Comparison of ENCODE assay signal across 8 mouse cellular contexts in the genomic region with DNA sequence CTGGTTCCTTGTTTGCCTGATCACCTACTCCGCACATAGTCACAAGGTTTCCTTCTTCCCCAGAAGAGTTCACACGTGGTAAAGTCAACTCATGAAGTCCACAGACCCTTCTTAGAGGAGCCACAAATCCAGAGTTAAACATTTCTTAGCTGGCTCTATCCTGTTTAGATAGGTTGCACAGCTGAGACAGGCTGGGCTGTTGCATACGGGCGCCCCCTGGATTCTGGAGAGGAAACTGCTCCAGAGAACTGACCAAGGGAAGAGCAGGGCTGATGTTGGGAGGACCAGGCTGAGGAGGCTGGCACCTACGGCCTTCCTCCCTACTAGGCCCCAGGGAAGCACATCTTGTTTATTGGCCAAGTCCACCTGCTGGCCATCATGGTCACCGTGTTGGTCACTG.
A peak's percentile ranks its signal among the peaks of the same experiment; 100 is the strongest.
DNase-seq lines count a peak whose midpoint lies in the region; ATAC-seq and TF ChIP-seq lines count a peak whose summit lies in the region.

No protein-coding gene starts in this region.

- H3K9me3 ChIP-seq in ES-Bruce4 (replicated peaks; ENCODE audit: control insufficient read depth, insufficient read depth, low read length, poor library complexity, severe bottlenecking): no peaks in the 10 kb centered on the region
- H3K9me3 ChIP-seq in heart, embryonic 15.5 days (replicated peaks): no peaks in the 10 kb centered on the region
- H3K9me3 ChIP-seq in liver, embryonic 15.5 days (replicated peaks): no peaks in the 10 kb centered on the region

- no peak overlapping the region for H3K4me3 ChIP-seq in ES-Bruce4 (ENCODE audit: low read depth, low read length)
- H3K4me3 ChIP-seq in heart, embryonic 15.5 days: no peak overlapping the region
- H3K4me3 ChIP-seq in liver, embryonic 15.5 days (replicated peaks): no peak overlapping the region

- H3K27me3 ChIP-seq in ES-Bruce4 (ENCODE audit: control insufficient read depth, insufficient read depth, low read length, poor library complexity, severe bottlenecking): no peaks in the 10 kb centered on the region
- no peaks in the 10 kb centered on the region for H3K27me3 ChIP-seq in heart, embryonic 15.5 days
- H3K27me3 ChIP-seq in liver, embryonic 15.5 days: no peaks in the 10 kb centered on the region; the same call in 1 of the 2 replicates

- no peak overlapping the region for H3K4me2 ChIP-seq in heart, embryonic 15.5 days
- H3K4me2 ChIP-seq in liver, embryonic 15.5 days: no peak overlapping the region

- DNase-seq in brain, adult 2 months (ENCODE audit: low read depth, low spot score): peak; percentile 64
- DNase-seq in large intestine, adult 2 months (ENCODE audit: low read depth, low spot score): peak; percentile 28
- DNase-seq in retina, postnatal 1 day: peak; percentile 77
- DNase-seq in thymus, postnatal 4 days: peak; percentile 86

- TF ChIP-seq EP300 in ES-Bruce4 (IDR thresholded peaks at IDR 0.05; ENCODE audit: insufficient read depth, low read depth, low read length): no peak

- no peak overlapping the region for H3K9ac ChIP-seq in ES-Bruce4 (ENCODE audit: low read depth, poor library complexity, severe bottlenecking)
- H3K9ac ChIP-seq in heart, embryonic 15.5 days: no peak overlapping the region
- H3K9ac ChIP-seq in liver, embryonic 15.5 days: no peak overlapping the region

- TF ChIP-seq CTCF in ES-Bruce4 (IDR thresholded peaks at IDR 0.05; ENCODE audit: low read depth, low read length): peak; percentile 47

- H3K27ac ChIP-seq in ES-Bruce4 (ENCODE audit: insufficient read depth, low read length): no peak overlapping the region
- H3K27ac ChIP-seq in heart, embryonic 15.5 days: peak overlapping the region; percentile 19
- H3K27ac ChIP-seq in liver, embryonic 15.5 days (replicated peaks): no peak overlapping the region; the same call in 1 of the 2 replicates

- WGBS in heart, embryonic 15.5 days: 21% methylated on average over 6 of the region's 6 CpGs
- WGBS in large intestine, adult 2 months: 10% methylated on average over 6 of the region's 6 CpGs
- 10% methylated on average over 6 of the region's 6 CpGs for WGBS in liver, embryonic 15.5 days (ENCODE audit: insufficient replicate concordance)

- H3K4me1 ChIP-seq in ES-Bruce4 (ENCODE audit: control insufficient read depth, insufficient read depth, low read length): no peaks in the 10 kb centered on the region
- H3K4me1 ChIP-seq in heart, embryonic 15.5 days (replicated peaks): peaks cover 18% of the 10 kb centered on the region
- H3K4me1 ChIP-seq in liver, embryonic 15.5 days (replicated peaks): peaks cover 50% of the 10 kb centered on the region

- no peaks in the 10 kb centered on the region for H3K36me3 ChIP-seq in ES-Bruce4 (ENCODE audit: control insufficient read depth, insufficient read depth, low read length, poor library complexity, severe bottlenecking)
- no peaks in the 10 kb centered on the region for H3K36me3 ChIP-seq in heart, embryonic 15.5 days
- no peaks in the 10 kb centered on the region for H3K36me3 ChIP-seq in liver, embryonic 15.5 days (replicated peaks)

- no peak for TF ChIP-seq POLR2A in ES-Bruce4 (IDR thresholded peaks at IDR 0.05; ENCODE audit: insufficient read depth, low read length)

- ATAC-seq in erythroid progenitor cell, adult 5-6 weeks (replicated peaks; ENCODE audit: low FRiP score, poor library complexity, severe bottlenecking): peak; percentile 85
- peak; percentile 23 for ATAC-seq in heart, embryonic 15.5 days (replicated peaks; ENCODE audit: insufficient number of reproducible peaks, insufficient read depth, low FRiP score, low read depth)
- ATAC-seq in liver, embryonic 15.5 days (ENCODE audit: insufficient read depth): peak; percentile 77

Comparison
In these comparisons a context has a peak if more than half of its experiments do, and no peak if none do; other contexts are left out.
1. DNase-seq: peak in every context shown above with its lines; median percentile 86 in thymus, postnatal 4 days; 77 in retina, postnatal 1 day; 64 in brain, adult 2 months; 28 in large intestine, adult 2 months.
2. ATAC-seq: peak in every context shown above with its lines; median percentile 85 in erythroid progenitor cell, adult 5-6 weeks; 77 in liver, embryonic 15.5 days; 23 in heart, embryonic 15.5 days.